Mouse (Mus musculus): ENCODE data around the gene Maco1.

- TF ChIP-seq CTCF (IDR thresholded peaks at IDR 0.05; ENCODE audit: insufficient read depth, low read length): no peak
- no peak for TF ChIP-seq POLR2A (IDR thresholded peaks at IDR 0.05; ENCODE audit: borderline replicate concordance, extremely low read depth, low read depth, low read length)
Observed at GRCm38 (mm10) chr4:134760793-134761201, 92.3 kb downstream of the Maco1 start.

All from lung, adult 2 months (tissue).